Mouse (Mus musculus): ENCODE measurements at regions not wholly inside any gene's neighbourhood (a gene's known extent, or its start where the extent isn't known, plus 50 kb on each side); places are given as distances from the start of the nearest gene placed in this dataset.

DNA sequence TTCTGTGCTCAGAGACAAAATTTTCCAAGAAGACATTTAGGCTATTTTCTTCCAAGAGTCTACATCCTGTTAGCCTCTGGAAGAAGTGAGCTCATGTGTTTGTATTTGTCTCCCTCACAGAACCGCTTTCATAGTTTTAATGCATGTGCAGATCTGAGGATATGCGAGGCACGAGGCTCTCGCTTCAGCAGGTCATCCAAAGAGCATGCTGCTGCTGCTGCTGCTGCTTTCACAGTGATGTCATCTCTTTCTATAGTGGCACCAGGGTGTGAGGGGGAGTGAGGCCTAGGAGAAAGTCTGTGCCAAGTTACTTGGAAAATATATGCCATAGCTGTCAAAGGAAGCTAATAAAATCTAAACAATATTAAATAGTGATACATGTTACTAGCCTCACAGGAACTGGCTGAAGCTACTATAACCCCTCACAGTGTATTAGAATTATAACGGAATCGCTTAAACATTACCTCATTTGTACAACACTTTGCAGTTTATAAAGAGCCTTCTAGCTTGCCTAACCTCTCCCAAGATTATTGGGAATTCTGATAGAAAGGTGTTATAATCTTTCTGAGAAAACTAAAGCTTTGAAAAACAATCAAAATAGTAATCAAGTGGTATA lies 79.2 kb upstream of the P3h2 start:
- no peaks in the 10 kb centered on the region for H3K4me1 ChIP-seq (ENCODE audit: control insufficient read depth, insufficient read depth, low read depth, low read length)
- H3K4me2 ChIP-seq (ENCODE audit: low read length), result no peak overlapping the region
- 62% methylated on average over 6 of the region's 6 CpGs for WGBS
- no peak overlapping the region for H3K9ac ChIP-seq (ENCODE audit: low read depth, low read length)
- no peaks in the 10 kb centered on the region for H3K9me3 ChIP-seq (ENCODE audit: control insufficient read depth, low read length)
- no peak overlapping the region for H3K4me3 ChIP-seq (ENCODE audit: low read length)
- no peaks in the 10 kb centered on the region for H3K36me3 ChIP-seq (ENCODE audit: control insufficient read depth, insufficient read depth, low read length)
- no peak for ATAC-seq
- no peak overlapping the region for H3K27ac ChIP-seq (ENCODE audit: low read depth, low read length)
- H3K27me3 ChIP-seq (replicated peaks; ENCODE audit: control insufficient read depth, insufficient read depth, low read length), result no peaks in the 10 kb centered on the region

DNA sequence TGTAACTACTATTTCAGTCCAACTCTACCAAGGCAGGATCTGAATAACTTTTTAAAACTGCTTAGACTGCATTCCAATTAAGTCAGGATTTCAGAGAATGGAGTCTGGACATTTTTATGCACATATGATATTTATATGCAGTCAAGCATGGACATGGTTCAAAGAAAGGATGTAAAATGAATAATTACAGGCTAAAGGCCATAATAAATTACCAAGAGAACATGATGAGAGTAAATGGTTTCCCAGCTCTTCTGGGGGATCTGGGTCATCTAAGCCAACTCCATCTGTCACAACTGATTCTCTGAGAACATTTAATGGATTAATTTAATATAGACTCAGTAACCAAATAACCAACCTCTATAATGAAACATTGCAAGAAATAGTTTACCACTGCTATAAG lies 77.9 kb upstream of the P3h2 start:
- no peaks in the 10 kb centered on the region for H3K9me3 ChIP-seq (ENCODE audit: control insufficient read depth, low read length)
- H3K27ac ChIP-seq (ENCODE audit: low read depth, low read length), result no peak overlapping the region
- H3K9ac ChIP-seq (ENCODE audit: low read depth, low read length), result no peak overlapping the region
- no peak for ATAC-seq
- no peaks in the 10 kb centered on the region for H3K4me1 ChIP-seq (ENCODE audit: control insufficient read depth, insufficient read depth, low read depth, low read length)
- no peaks in the 10 kb centered on the region for H3K36me3 ChIP-seq (ENCODE audit: control insufficient read depth, insufficient read depth, low read length)
- no peak overlapping the region for H3K4me2 ChIP-seq (ENCODE audit: low read length)
- no peak overlapping the region for H3K4me3 ChIP-seq (ENCODE audit: low read length)
- no peaks in the 10 kb centered on the region for H3K27me3 ChIP-seq (replicated peaks; ENCODE audit: control insufficient read depth, insufficient read depth, low read length)

DNA sequence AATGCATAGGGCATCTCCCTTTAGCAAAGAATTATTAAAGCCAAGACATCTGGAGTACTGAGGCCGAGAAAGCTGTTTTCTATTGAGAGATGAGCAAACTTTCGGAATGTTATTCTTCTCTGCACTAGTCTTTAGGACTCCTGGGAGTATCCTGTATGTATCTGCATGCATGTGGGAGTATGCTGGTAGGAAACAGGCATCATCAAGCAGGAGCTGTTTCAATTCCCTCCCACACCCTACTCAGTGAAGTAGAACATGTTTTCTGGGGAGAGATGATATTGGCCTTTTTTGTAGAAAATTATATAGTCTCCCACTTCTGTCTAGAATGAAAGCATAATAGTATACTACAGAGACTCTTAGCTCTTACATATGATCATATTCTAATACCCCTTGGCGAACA lies 76.1 kb upstream of the P3h2 start:
- Histone ChIP-seq H3K4me2 (ENCODE audit: low read length) (no peak overlapping the region), H3K36me3 (ENCODE audit: control insufficient read depth, insufficient read depth, low read length) (no peaks in the 10 kb centered on the region), H3K27me3 (replicated peaks; ENCODE audit: control insufficient read depth, insufficient read depth, low read length) (no peaks in the 10 kb centered on the region), H3K4me1 (ENCODE audit: control insufficient read depth, insufficient read depth, low read depth, low read length) (no peaks in the 10 kb centered on the region), H3K9ac (ENCODE audit: low read depth, low read length) (no peak overlapping the region), H3K27ac (ENCODE audit: low read depth, low read length) (no peak overlapping the region), H3K4me3 (ENCODE audit: low read length) (no peak overlapping the region), H3K9me3 (ENCODE audit: control insufficient read depth, low read length) (no peaks in the 10 kb centered on the region)
- 86% methylated on average over 3 of the region's 3 CpGs for WGBS
- ATAC-seq, result no peak

DNA sequence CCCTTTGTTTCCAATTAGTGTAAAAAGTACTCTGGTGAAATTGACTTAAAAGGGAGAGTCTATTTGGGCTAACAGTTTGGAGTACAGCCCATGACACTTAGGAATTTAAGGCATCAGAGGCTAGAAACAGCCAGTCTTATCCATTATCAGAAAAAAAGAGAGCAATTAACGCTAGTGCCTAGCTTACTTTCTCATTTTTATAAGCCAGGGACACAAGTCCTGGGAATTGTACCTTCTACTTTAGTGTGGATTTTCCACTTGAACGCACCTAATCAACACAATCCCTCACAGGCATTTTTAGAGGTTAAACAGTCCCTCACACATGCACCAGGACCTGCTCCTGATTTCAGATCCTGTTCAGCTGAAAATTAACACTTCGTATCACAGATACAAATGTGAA lies 65.9 kb upstream of the P3h2 start:
- ATAC-seq, result no peak
- Histone ChIP-seq H3K36me3 (ENCODE audit: control insufficient read depth, insufficient read depth, low read length) (no peaks in the 10 kb centered on the region), H3K27me3 (replicated peaks; ENCODE audit: control insufficient read depth, insufficient read depth, low read length) (no peaks in the 10 kb centered on the region), H3K9ac (ENCODE audit: low read depth, low read length) (no peak overlapping the region), H3K4me1 (ENCODE audit: control insufficient read depth, insufficient read depth, low read depth, low read length) (no peaks in the 10 kb centered on the region), H3K9me3 (ENCODE audit: control insufficient read depth, low read length) (no peaks in the 10 kb centered on the region), H3K4me3 (ENCODE audit: low read length) (no peak overlapping the region), H3K27ac (ENCODE audit: low read depth, low read length) (no peak overlapping the region), H3K4me2 (ENCODE audit: low read length) (no peak overlapping the region)
- WGBS, result 57% methylated on average over 3 of the region's 3 CpGs

DNA sequence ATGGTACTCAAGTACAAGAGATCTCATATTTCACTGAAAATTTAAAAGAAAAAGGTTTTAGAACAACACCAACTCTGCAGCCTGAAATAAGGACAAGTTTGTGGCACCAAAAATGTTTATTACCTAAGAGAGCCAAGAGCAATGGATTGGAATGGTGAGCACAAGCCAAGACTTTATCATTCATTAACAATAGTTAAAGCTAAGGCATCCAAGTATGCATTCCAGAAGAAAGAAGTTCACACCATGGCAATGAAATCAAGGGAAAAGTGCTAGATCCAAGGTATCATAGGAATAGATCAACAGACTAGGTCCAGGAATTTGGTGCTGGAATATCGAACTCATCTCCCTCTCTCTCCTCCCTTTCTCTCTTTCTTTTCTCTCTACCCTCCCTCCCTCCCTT lies 63.8 kb upstream of the P3h2 start:
- no peak overlapping the region for H3K4me3 ChIP-seq (ENCODE audit: low read length)
- no peak overlapping the region for H3K4me2 ChIP-seq (ENCODE audit: low read length)
- no peak overlapping the region for H3K9ac ChIP-seq (ENCODE audit: low read depth, low read length)
- H3K36me3 ChIP-seq (ENCODE audit: control insufficient read depth, insufficient read depth, low read length), result no peaks in the 10 kb centered on the region
- WGBS, result 90% methylated on average over 1 of the region's 1 CpGs
- no peaks in the 10 kb centered on the region for H3K27me3 ChIP-seq (replicated peaks; ENCODE audit: control insufficient read depth, insufficient read depth, low read length)
- H3K4me1 ChIP-seq (ENCODE audit: control insufficient read depth, insufficient read depth, low read depth, low read length), result no peaks in the 10 kb centered on the region
- no peak overlapping the region for H3K27ac ChIP-seq (ENCODE audit: low read depth, low read length)
- no peaks in the 10 kb centered on the region for H3K9me3 ChIP-seq (ENCODE audit: control insufficient read depth, low read length)
- ATAC-seq, result no peak

DNA sequence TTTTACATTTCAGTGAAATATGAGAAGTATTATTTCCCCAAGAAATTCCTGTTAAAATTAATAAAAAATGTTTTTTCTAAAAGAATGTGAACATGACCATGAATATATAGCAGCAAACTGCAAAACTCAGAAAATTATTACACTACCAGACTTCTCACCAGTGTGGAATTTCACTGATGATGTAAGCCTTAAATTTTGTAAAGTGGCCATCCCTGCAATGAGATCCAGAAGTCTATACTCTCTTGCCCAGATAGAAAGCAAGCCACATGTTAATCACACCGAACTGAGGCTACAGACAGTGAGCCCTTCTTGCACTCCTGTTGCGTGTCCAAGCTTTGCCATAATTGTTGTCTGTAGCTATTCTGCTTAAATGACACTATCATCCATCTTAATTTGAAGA lies 62.6 kb upstream of the P3h2 start:
- Histone ChIP-seq H3K4me1 (ENCODE audit: control insufficient read depth, insufficient read depth, low read depth, low read length) (no peaks in the 10 kb centered on the region), H3K9ac (ENCODE audit: low read depth, low read length) (no peak overlapping the region), H3K27ac (ENCODE audit: low read depth, low read length) (no peak overlapping the region), H3K36me3 (ENCODE audit: control insufficient read depth, insufficient read depth, low read length) (no peaks in the 10 kb centered on the region), H3K4me2 (ENCODE audit: low read length) (no peak overlapping the region), H3K9me3 (ENCODE audit: control insufficient read depth, low read length) (no peaks in the 10 kb centered on the region), H3K4me3 (ENCODE audit: low read length) (no peak overlapping the region), H3K27me3 (replicated peaks; ENCODE audit: control insufficient read depth, insufficient read depth, low read length) (no peaks in the 10 kb centered on the region)
- 91% methylated on average over 2 of the region's 2 CpGs for WGBS
- no peak for ATAC-seq

DNA sequence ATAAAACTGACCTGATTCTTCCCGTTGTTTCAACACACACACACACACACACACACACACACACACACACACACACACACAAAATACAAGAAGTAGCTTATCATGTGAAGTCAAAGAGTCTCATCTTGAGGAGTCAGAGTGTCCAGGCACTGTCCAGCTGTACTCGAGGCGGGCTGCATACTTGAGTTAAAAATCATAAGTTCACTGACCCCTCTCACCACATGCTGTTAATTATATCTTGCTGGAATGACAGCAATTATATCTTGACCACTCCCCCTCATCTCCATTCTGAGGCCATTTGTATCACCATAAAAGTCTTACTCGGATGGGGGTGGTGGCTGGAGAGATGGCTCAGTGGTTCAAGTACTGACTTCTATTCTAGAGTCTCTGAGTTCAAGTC lies 58.5 kb upstream of the P3h2 start:
- H3K9me3 ChIP-seq (ENCODE audit: control insufficient read depth, low read length), result no peaks in the 10 kb centered on the region
- WGBS, result 76% methylated on average over 4 of the region's 4 CpGs
- ATAC-seq, result no peak
- H3K27ac ChIP-seq (ENCODE audit: low read depth, low read length), result no peak overlapping the region
- H3K9ac ChIP-seq (ENCODE audit: low read depth, low read length), result no peak overlapping the region
- H3K4me1 ChIP-seq (ENCODE audit: control insufficient read depth, insufficient read depth, low read depth, low read length), result no peaks in the 10 kb centered on the region
- H3K4me3 ChIP-seq (ENCODE audit: low read length), result no peak overlapping the region
- H3K36me3 ChIP-seq (ENCODE audit: control insufficient read depth, insufficient read depth, low read length), result no peaks in the 10 kb centered on the region
- H3K4me2 ChIP-seq (ENCODE audit: low read length), result no peak overlapping the region
- no peaks in the 10 kb centered on the region for H3K27me3 ChIP-seq (replicated peaks; ENCODE audit: control insufficient read depth, insufficient read depth, low read length)

DNA sequence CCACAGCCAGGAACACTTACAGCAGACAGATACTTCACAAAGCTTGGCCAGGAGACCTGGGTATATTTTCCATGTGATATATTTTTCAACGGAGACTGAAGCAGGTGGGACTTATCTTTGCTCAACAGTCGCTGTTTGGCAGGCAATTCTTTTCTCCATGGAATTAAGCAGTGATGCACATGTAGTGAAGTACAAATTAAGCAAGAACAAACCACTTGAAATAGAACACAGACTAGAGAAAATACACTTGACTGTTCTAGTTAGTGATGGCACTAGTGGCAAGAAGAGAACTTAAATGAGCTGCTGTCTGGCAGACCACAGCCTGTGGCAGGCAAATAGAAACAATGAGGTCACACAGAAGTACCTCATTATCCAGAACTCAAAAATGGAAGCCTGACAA lies 57.8 kb upstream of the P3h2 start:
- WGBS, result 80% methylated on average over 2 of the region's 2 CpGs

DNA sequence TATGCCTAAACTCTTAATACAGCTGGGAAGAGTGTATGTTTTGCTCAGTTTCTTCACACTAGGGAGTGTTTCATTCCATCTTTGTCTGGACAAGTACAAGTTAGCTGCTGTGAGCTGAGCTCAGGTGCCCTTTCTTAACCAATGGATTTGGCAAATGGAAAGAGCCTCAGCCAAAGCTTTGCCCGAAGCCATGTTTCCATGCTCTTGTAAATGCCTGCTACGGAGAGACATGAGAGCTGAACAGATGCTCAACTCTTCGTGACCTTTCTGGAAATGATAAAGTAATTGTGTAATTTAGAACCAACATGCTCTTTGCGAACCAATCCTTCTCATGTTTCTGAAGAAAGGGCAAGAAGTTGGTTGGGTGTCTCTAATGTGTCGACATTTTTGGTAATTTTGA lies 52.0 kb upstream of the P3h2 start:
- H3K9me3 ChIP-seq (ENCODE audit: control insufficient read depth, low read length), result no peaks in the 10 kb centered on the region
- no peaks in the 10 kb centered on the region for H3K36me3 ChIP-seq (ENCODE audit: control insufficient read depth, insufficient read depth, low read length)
- H3K9ac ChIP-seq (ENCODE audit: low read depth, low read length), result no peak overlapping the region
- no peak overlapping the region for H3K27ac ChIP-seq (ENCODE audit: low read depth, low read length)
- no peaks in the 10 kb centered on the region for H3K4me1 ChIP-seq (ENCODE audit: control insufficient read depth, insufficient read depth, low read depth, low read length)
- H3K27me3 ChIP-seq (replicated peaks; ENCODE audit: control insufficient read depth, insufficient read depth, low read length), result no peaks in the 10 kb centered on the region
- no peak for ATAC-seq
- 81% methylated on average over 5 of the region's 5 CpGs for WGBS
- no peak overlapping the region for H3K4me3 ChIP-seq (ENCODE audit: low read length)
- H3K4me2 ChIP-seq (ENCODE audit: low read length), result no peak overlapping the region

More for the DNA sequence above, 57.8 kb upstream of the P3h2 start:
- H3K9me3 ChIP-seq (ENCODE audit: control insufficient read depth, low read length), result no peaks in the 10 kb centered on the region
- no peaks in the 10 kb centered on the region for H3K4me1 ChIP-seq (ENCODE audit: control insufficient read depth, insufficient read depth, low read depth, low read length)
- H3K27ac ChIP-seq (ENCODE audit: low read depth, low read length), result no peak overlapping the region
- no peak overlapping the region for H3K4me2 ChIP-seq (ENCODE audit: low read length)
- H3K9ac ChIP-seq (ENCODE audit: low read depth, low read length), result no peak overlapping the region
- ATAC-seq, result no peak
- no peaks in the 10 kb centered on the region for H3K27me3 ChIP-seq (replicated peaks; ENCODE audit: control insufficient read depth, insufficient read depth, low read length)
- H3K36me3 ChIP-seq (ENCODE audit: control insufficient read depth, insufficient read depth, low read length), result no peaks in the 10 kb centered on the region
- H3K4me3 ChIP-seq (ENCODE audit: low read length), result no peak overlapping the region

Measured in hindbrain, embryonic 16.5 days (tissue).